Mouse (Mus musculus) CH12.LX (cell line): ENCODE measurements at regions not wholly inside any gene's neighbourhood (a gene's known extent, or its start where the extent isn't known, plus 50 kb on each side); places are given as distances from the start of the nearest gene placed in this dataset.

Experiments
- DNase-seq: peaks from one replicate; pipeline ENCODE4 v3.0.0-alpha.2; 2013; ENCODE audit errors: extremely low read depth
- H3K27ac ChIP-seq: 2 replicates; pipeline ENCODE4 v1.5.1; 2012; ENCODE audit warnings: low read depth, mild to moderate bottlenecking, control low read depth, moderate library complexity; ENCODE audit not compliant: insufficient read depth
- H3K27me3 ChIP-seq: replicated peaks from 2 replicates; pipeline ENCODE3; 2012; ENCODE audit warnings: inconsistent platforms
- H3K36me3 ChIP-seq, 2 experiments: replicated peaks in 1 of 2; 2 replicates each; pipeline versions ENCODE3 to v1.6.1; 2012; ENCODE audit warnings: inconsistent platforms in 1 of 2, low read length in 1 of 2, mild to moderate bottlenecking in 1 of 2, mixed read lengths in 1 of 2, moderate library complexity in 1 of 2; ENCODE audit not compliant: control insufficient read depth in 1 of 2, insufficient read depth in 1 of 2
- H3K4me1 ChIP-seq, 2 experiments: 2 replicates each; pipeline ENCODE4 v1.6.1; 2012; ENCODE audit warnings: inconsistent platforms in 1 of 2, moderate library complexity in 1 of 2; ENCODE audit not compliant: insufficient read depth in 2 of 2, control insufficient read depth in 1 of 2
- H3K4me2 ChIP-seq: 2 replicates; pipeline ENCODE4 v1.6.1; 2012; ENCODE audit warnings: low read depth, mild to moderate bottlenecking, control low read depth; ENCODE audit not compliant: poor library complexity, insufficient read depth, severe bottlenecking
- H3K4me3 ChIP-seq, 3 experiments: fragments of 150-350 bp in 1 of 3; sonication (generic) in 1 of 3; replicated peaks in 1 of 3; 2 replicates each; pipeline versions ENCODE3 to v1.5.1; 2011 to 2012; ENCODE audit warnings: low read depth in 2 of 3, low read length in 2 of 3, mild to moderate bottlenecking in 2 of 3, moderate library complexity in 2 of 3, control low read depth in 1 of 3, improper control_type of control experiment in 1 of 3, inconsistent platforms in 1 of 3, mixed read lengths in 1 of 3; ENCODE audit not compliant: poor library complexity in 1 of 3
- H3K79me2 ChIP-seq: replicated peaks from 2 replicates; pipeline ENCODE4 v1.6.1; 2012; ENCODE audit warnings: mild to moderate bottlenecking, moderate library complexity; ENCODE audit not compliant: control insufficient read depth, poor library complexity, insufficient read depth, severe bottlenecking; ENCODE audit errors: extremely low read depth
- H3K9ac ChIP-seq: 2 replicates; pipeline ENCODE4 v1.6.1; 2012; ENCODE audit warnings: low read depth, mild to moderate bottlenecking, control low read depth, moderate library complexity; ENCODE audit not compliant: insufficient read depth
- H3K9me3 ChIP-seq: replicated peaks from 2 replicates; pipeline ENCODE3; 2012; ENCODE audit warnings: low read length, inconsistent platforms, mixed read lengths
- CHD1 ChIP-seq: IDR thresholded peaks from 2 replicates; pipeline ENCODE4 v1.6.1; 2012; ENCODE audit warnings: low read depth, low read length, improper control_type of control experiment, inconsistent platforms
- CTCF ChIP-seq, 2 experiments: IDR thresholded peaks in 1 of 2; conservative IDR thresholded peaks in 1 of 2; 2 replicates each; pipeline ENCODE4 v1.5.1; 2011 to 2012; ENCODE audit warnings: low read depth in 2 of 2, low read length in 2 of 2, improper control_type of control experiment in 1 of 2, inconsistent platforms in 1 of 2, mild to moderate bottlenecking in 1 of 2, moderate library complexity in 1 of 2
- HCFC1 ChIP-seq: IDR thresholded peaks from 2 replicates; pipeline ENCODE4 v1.6.1; 2012; ENCODE audit warnings: low read depth, mild to moderate bottlenecking, inconsistent platforms, low read length, improper control_type of control experiment
- IRF4 ChIP-seq: IDR thresholded peaks from 2 replicates; pipeline ENCODE4 v1.6.1; 2014; ENCODE audit warnings: low read depth, mild to moderate bottlenecking, inconsistent platforms, low read length, improper control_type of control experiment
- JUND ChIP-seq: conservative IDR thresholded peaks from 2 replicates; pipeline ENCODE4 v1.6.1; 2011; ENCODE audit warnings: low read depth, low read length, improper control_type of control experiment
- KAT2A ChIP-seq: IDR thresholded peaks from 2 replicates; pipeline ENCODE4 v1.6.1; 2012; ENCODE audit warnings: low read length, improper control_type of control experiment, inconsistent platforms; ENCODE audit not compliant: insufficient replicate concordance
- MAX ChIP-seq: IDR thresholded peaks from 2 replicates; pipeline ENCODE4 v1.6.1; 2011; ENCODE audit warnings: low read length, improper control_type of control experiment
- MXI1 ChIP-seq: IDR thresholded peaks from 2 replicates; pipeline ENCODE4 v1.6.1; 2011; ENCODE audit warnings: mild to moderate bottlenecking, low read depth, low read length, improper control_type of control experiment
- PAX5 ChIP-seq: IDR thresholded peaks from 2 replicates; pipeline ENCODE4 v1.6.1; 2012; ENCODE audit warnings: low read length, inconsistent platforms, mixed read lengths
- RAD21 ChIP-seq: IDR thresholded peaks from 2 replicates; pipeline ENCODE4 v1.6.1; 2011; ENCODE audit warnings: low read depth, mild to moderate bottlenecking, low read length, improper control_type of control experiment, moderate library complexity
- RCOR1 ChIP-seq: conservative IDR thresholded peaks from 2 replicates; pipeline ENCODE4 v1.6.1; 2012; ENCODE audit warnings: low read depth, mild to moderate bottlenecking, inconsistent platforms, low read length, improper control_type of control experiment
- SIN3A ChIP-seq: IDR thresholded peaks from 2 replicates; pipeline ENCODE4 v1.6.1; 2012; ENCODE audit warnings: low read length, improper control_type of control experiment, inconsistent platforms
- TBP ChIP-seq: conservative IDR thresholded peaks from 2 replicates; pipeline ENCODE4 v1.6.1; 2011; ENCODE audit warnings: low read depth, low read length, improper control_type of control experiment
- TCF12 ChIP-seq: IDR thresholded peaks from 2 replicates; pipeline ENCODE4 v1.6.1; 2014; ENCODE audit warnings: low read depth, mild to moderate bottlenecking, inconsistent platforms, low read length, improper control_type of control experiment
- USF2 ChIP-seq: conservative IDR thresholded peaks from 2 replicates; pipeline ENCODE4 v1.6.1; 2011; ENCODE audit warnings: low read depth, low read length, improper control_type of control experiment
- ZC3H11A ChIP-seq: IDR thresholded peaks from 2 replicates; pipeline ENCODE4 v1.6.1; 2012; ENCODE audit warnings: low read depth, mild to moderate bottlenecking, inconsistent platforms, low read length, improper control_type of control experiment
- ZKSCAN1 ChIP-seq: IDR thresholded peaks from 2 replicates; pipeline ENCODE4 v1.6.1; 2012; ENCODE audit warnings: low read depth, inconsistent platforms, low read length, improper control_type of control experiment, borderline replicate concordance
- ZNF384 ChIP-seq: IDR thresholded peaks from 2 replicates; pipeline ENCODE4 v1.6.1; 2012; ENCODE audit warnings: low read depth, low read length, improper control_type of control experiment, inconsistent platforms
- dilution Hi-C: fragments of 300-500 bp; cut with MboI; formaldehyde crosslinking; loops from 2 replicates; pipeline ENCODE4 v1.14.3; 2020; ENCODE audit warnings: low sequenced_read_pairs; ENCODE audit not compliant: extremely low pct_unique_long_range_greater_than_20kb, extremely low pct_ligation_motif_present
- in situ Hi-C: fragments of 300-500 bp; cut with MboI; formaldehyde crosslinking; loops from 3 replicates; pipeline ENCODE4 v1.14.3; 2019; ENCODE audit warnings: low sequenced_read_pairs, low pct_ligation_motif_present, low pct_unique_long_range_greater_than_20kb, mixed read lengths

DNA sequence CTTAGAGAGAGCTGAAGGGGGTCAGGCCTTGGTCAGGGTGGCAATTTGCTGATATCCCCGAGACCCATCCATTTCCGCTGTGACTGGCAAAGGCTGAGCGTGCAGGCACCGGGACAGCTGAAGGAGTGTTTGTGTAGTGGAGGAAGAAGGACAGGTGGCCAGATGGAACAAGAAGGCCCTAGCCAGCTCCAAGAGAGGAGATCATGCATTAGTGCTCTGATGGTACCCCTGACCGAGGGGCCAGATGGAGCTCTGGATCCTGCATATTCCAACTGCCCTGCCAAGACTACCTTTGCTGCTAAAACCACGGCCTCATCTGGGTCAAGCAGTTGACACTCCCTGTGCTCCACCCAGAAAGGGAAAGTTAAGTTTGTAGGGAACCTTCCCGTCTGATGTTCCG lies 174.7 kb downstream of the Zfp326 start:
- Histone ChIP-seq H3K79me2 (no peaks in the 10 kb centered on the region), H3K36me3 (no peaks in the 10 kb centered on the region), H3K9ac (no peak overlapping the region), H3K4me2 (no peak overlapping the region), H3K27ac (no peak overlapping the region), H3K4me1 (no peaks in the 10 kb centered on the region), H3K27me3 (peaks cover 11% of the 10 kb centered on the region), H3K9me3 (no peaks in the 10 kb centered on the region), H3K4me3 (no peak overlapping the region)
- no peak for DNase-seq
- TF ChIP-seq TCF12, result no peak
- TF ChIP-seq PAX5, result no peak
- no peak for TF ChIP-seq ZNF384
- TF ChIP-seq CHD1, result no peak
- no peak for TF ChIP-seq USF2
- no peak for TF ChIP-seq CTCF (conservative IDR thresholded peaks at IDR 0.05 in 1 of 2, IDR thresholded peaks at IDR 0.05 in 1 of 2; ENCODE audit: low read depth in 2 of 2, low read length in 2 of 2)
- TF ChIP-seq MAX, result no peak
- TF ChIP-seq IRF4, result no peak
- in situ Hi-C loops, result no loop called here
- dilution Hi-C loops, result no loop called here

DNA sequence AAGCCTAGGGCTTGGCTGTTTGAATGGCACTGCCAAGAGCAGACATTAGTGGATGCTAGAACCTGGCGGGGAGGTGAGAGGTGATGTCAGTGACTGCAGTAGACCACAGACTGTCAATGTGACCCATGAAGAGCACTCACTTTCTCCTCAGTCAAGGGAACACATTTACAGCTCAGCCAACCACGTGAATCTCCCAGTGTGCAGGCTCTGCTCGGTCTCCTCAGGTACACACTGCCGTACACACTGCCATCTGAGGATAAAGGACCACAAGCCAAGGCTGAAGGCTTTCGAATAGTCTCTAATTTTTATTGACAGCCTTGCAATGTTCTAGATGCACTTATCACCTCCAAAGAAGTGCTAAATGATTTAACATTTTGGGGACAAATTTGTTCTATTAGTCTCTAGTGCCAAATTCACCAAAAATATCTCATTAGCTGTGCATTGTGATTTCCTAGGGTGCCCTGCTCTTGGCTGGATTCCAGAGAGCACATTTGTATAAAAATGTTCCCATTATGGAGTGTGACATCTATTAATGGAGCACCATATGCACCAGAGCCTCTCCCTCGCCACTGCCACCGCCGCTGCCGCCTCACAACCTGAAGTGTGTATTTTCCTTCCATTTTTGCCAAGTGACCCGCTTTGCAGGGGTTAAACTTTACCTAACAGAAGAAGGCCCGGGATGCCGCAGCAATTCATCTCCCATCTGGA lies 168.7 kb downstream of the Zfp326 start:
- TF ChIP-seq ZKSCAN1 (no peak), ZC3H11A (no peak), KAT2A (no peak), CHD1 (no peak), SIN3A (no peak), MXI1 (no peak), HCFC1 (no peak), JUND (no peak), ZNF384 (no peak), RCOR1 (no peak), RAD21 (no peak), TBP (no peak)
- in situ Hi-C loops (no loop called here), dilution Hi-C loops (no loop called here)
- H3K4me2 ChIP-seq, result no peak overlapping the region
- H3K4me3 ChIP-seq, result no peak overlapping the region
- no peak overlapping the region for H3K27ac ChIP-seq
- H3K9me3 ChIP-seq, result no peaks in the 10 kb centered on the region
- peaks cover 0 to 2% of the 10 kb centered on the region in 2 experiments; a peak in 1 of 4 replicates for H3K4me1 ChIP-seq
- peaks cover 16% of the 10 kb centered on the region for H3K27me3 ChIP-seq
- no peak for DNase-seq
- no peaks in the 10 kb centered on the region for H3K36me3 ChIP-seq
- H3K79me2 ChIP-seq, result no peaks in the 10 kb centered on the region
- H3K9ac ChIP-seq, result no peak overlapping the region
